Mouse (Mus musculus) stomach, embryonic 14.5 days (tissue): ENCODE data around the gene Sema6c. TPM values are rescaled to one million over a fixed set of nuclear protein-coding genes. Genes with fewer than 3 reads are reported as not detected.

Source experiments
- ATAC-seq: fragments of 200-750 bp; cut with Nextera tagmentation; 2 replicates; pipeline ENCODE4 v1.8.0; 2017; ENCODE audit warnings: low read depth, moderate TSS enrichment; ENCODE audit not compliant: insufficient number of reproducible peaks, insufficient read depth, low FRiP score
- H3K27ac ChIP-seq: fragments of 300-500 bp; sonication (generic); 2 replicates; pipeline ENCODE4 v1.5.1; 2014; ENCODE audit warnings: mild to moderate bottlenecking, low read length, moderate library complexity, mixed read lengths
- H3K27me3 ChIP-seq: fragments of 300-500 bp; sonication (generic); 2 replicates; pipeline ENCODE4 v1.6.1; 2014; ENCODE audit warnings: low read length, control low read depth, mixed read lengths; ENCODE audit not compliant: control insufficient read depth, insufficient read depth
- H3K36me3 ChIP-seq: fragments of 300-500 bp; sonication (generic); 2 replicates; pipeline ENCODE4 v1.6.1; 2014; ENCODE audit warnings: mild to moderate bottlenecking, control low read depth, low read length, moderate library complexity, mixed read lengths; ENCODE audit not compliant: control insufficient read depth, insufficient read depth
- H3K4me1 ChIP-seq: fragments of 300-500 bp; sonication (generic); 2 replicates; pipeline ENCODE4 v1.6.1; 2014; ENCODE audit warnings: low read length, control low read depth, mixed read lengths; ENCODE audit not compliant: control insufficient read depth, insufficient read depth
- H3K4me2 ChIP-seq: fragments of 300-500 bp; sonication (generic); replicated peaks from 2 replicates; pipeline ENCODE4 v1.6.1; 2014; ENCODE audit warnings: low read depth, low read length, control low read depth
- H3K4me3 ChIP-seq: fragments of 300-500 bp; sonication (generic); 2 replicates; pipeline ENCODE4 v1.5.1; 2014; ENCODE audit warnings: low read depth, low read length, control low read depth
- H3K9ac ChIP-seq: fragments of 300-500 bp; sonication (generic); replicated peaks from 2 replicates; pipeline ENCODE4 v1.6.1; 2014; ENCODE audit warnings: low read depth, mild to moderate bottlenecking, control low read depth, low read length, moderate library complexity, mixed read lengths
- H3K9me3 ChIP-seq: fragments of 300-500 bp; sonication (generic); 2 replicates; pipeline ENCODE4 v1.6.1; 2016; ENCODE audit warnings: low read depth, low read length, control low read depth; ENCODE audit not compliant: control insufficient read depth
- WGBS: fragments of 180-500 bp; shearing (Covaris S2); extraction: QIAGEN DNeasy Blood & Tissue Kit; methylation state at CpG from one replicate; pipeline ENCODE4 v1.1.7; 2014; 5-methylcytosine and 5-hydroxymethylcytosine counted together
- polyA plus RNA-seq: library from polyadenylated mRNA; unstranded; fragments of >200 nt; fragmentation: Nextera tagmentation; extraction: Ambion mirVana; gene quantifications from 2 replicates; pipeline ENCODE4 v1.2.1, GENCODE M21; 2014

The Sema6c gene
- polyA plus RNA-seq = 5.8 and 6.7 TPM in 2 replicates

GRCm38 (mm10) chr3:95159987-95160963 is at the start of gene Sema6c:
Gene Sema6c (plus strand): TSS chr3:95160457.
- no peaks in the 10 kb centered on the region for H3K9me3 ChIP-seq
- ATAC-seq = peak; percentile 95
- H3K4me1 ChIP-seq = peaks cover 28% of the 10 kb centered on the region; the same call in 1 of the 2 replicates
- H3K4me2 ChIP-seq = peak within 1 kb of the TSS; percentile 63
- H3K27ac ChIP-seq = 0 out of 2 replicates have a peak within 1 kb of the TSS, but pooled peaks have one; percentile 33
- WGBS = under 1% methylated on average over 66 of the region's 66 CpGs
- H3K36me3 ChIP-seq = no peaks in the 10 kb centered on the region
- H3K27me3 ChIP-seq = no peaks in the 10 kb centered on the region
- H3K4me3 ChIP-seq = peak within 1 kb of the TSS; percentile 79
- peak within 1 kb of the TSS; percentile 52 for H3K9ac ChIP-seq

- peaks cover 15% of the 10 kb centered on the region for H3K36me3 ChIP-seq
- peak; percentile 70 for ATAC-seq
- peak within 1 kb of the TSS; percentile 40 for H3K4me2 ChIP-seq
- no peaks in the 10 kb centered on the region for H3K9me3 ChIP-seq
- H3K4me1 ChIP-seq = 0 out of 2 replicates have a peak, but pooled peaks cover 5% of the 10 kb centered on the region
- H3K9ac ChIP-seq = peak within 1 kb of the TSS; percentile 68
- peak within 1 kb of the TSS; percentile 80 for H3K4me3 ChIP-seq
- under 1% methylated on average over 54 of the region's 54 CpGs for WGBS
- peak within 1 kb of the TSS; percentile 98 for H3K27ac ChIP-seq
- no peaks in the 10 kb centered on the region for H3K27me3 ChIP-seq
Observed at GRCm38 (mm10) chr3:95110911-95111726, 49.1 kb upstream of the Sema6c start, which contains the start of gene Vps72. Gene Vps72 (plus strand): TSS chr3:95111022.

- Histone ChIP-seq H3K4me2 (peak overlapping the region; percentile 40; the same call in 1 of the 2 replicates), H3K27ac (no peak overlapping the region), H3K4me1 (0 out of 2 replicates have a peak, but pooled peaks cover 5% of the 10 kb centered on the region), H3K9me3 (no peaks in the 10 kb centered on the region), H3K36me3 (peaks cover 16% of the 10 kb centered on the region), H3K27me3 (no peaks in the 10 kb centered on the region), H3K4me3 (no peak overlapping the region), H3K9ac (no peak overlapping the region)
- no peak for ATAC-seq
- 86% methylated on average over 1 of the region's 1 CpGs for WGBS
Observed at GRCm38 (mm10) chr3:95112760-95113159, 47.5 kb upstream of the Sema6c start.

GRCm38 (mm10) chr3:95117751-95118150 is 42.5 kb upstream of the Sema6c start:
- no peak for ATAC-seq
- Histone ChIP-seq H3K27ac (no peak overlapping the region), H3K4me1 (no peaks in the 10 kb centered on the region), H3K4me2 (no peak overlapping the region), H3K36me3 (peaks cover 59% of the 10 kb centered on the region), H3K9ac (no peak overlapping the region), H3K27me3 (no peaks in the 10 kb centered on the region), H3K4me3 (no peak overlapping the region), H3K9me3 (no peaks in the 10 kb centered on the region)
- 85% methylated on average over 2 of the region's 2 CpGs for WGBS

- Histone ChIP-seq H3K27ac (peak overlapping the region; percentile 72; the same call in 1 of the 2 replicates), H3K27me3 (no peaks in the 10 kb centered on the region), H3K4me1 (peaks cover 5% of the 10 kb centered on the region; the same call in 1 of the 2 replicates), H3K4me3 (no peak overlapping the region), H3K36me3 (peaks cover 48% of the 10 kb centered on the region), H3K9me3 (no peaks in the 10 kb centered on the region), H3K9ac (no peak overlapping the region), H3K4me2 (no peak overlapping the region)
- no peak for ATAC-seq
- WGBS = 67% methylated on average over 6 of the region's 6 CpGs
Observed at GRCm38 (mm10) chr3:95121580-95121979, 38.7 kb upstream of the Sema6c start.

- H3K4me1 ChIP-seq = peaks cover 5% of the 10 kb centered on the region; the same call in 1 of the 2 replicates
- no peak within 1 kb of the TSS for H3K4me2 ChIP-seq
- no peaks in the 10 kb centered on the region for H3K27me3 ChIP-seq
- no peaks in the 10 kb centered on the region for H3K9me3 ChIP-seq
- H3K36me3 ChIP-seq = peaks cover 33% of the 10 kb centered on the region
- ATAC-seq = peak; percentile 39; the same call in 1 of the 2 replicates
- no peak within 1 kb of the TSS for H3K4me3 ChIP-seq
- H3K27ac ChIP-seq = no peak within 1 kb of the TSS; the same call in 1 of the 2 replicates
- no peak within 1 kb of the TSS for H3K9ac ChIP-seq
- WGBS = 51% methylated on average over 6 of the region's 6 CpGs
Observed at GRCm38 (mm10) chr3:95124246-95124645, 36.0 kb upstream of the Sema6c start, which contains the start of gene Tmod4. Gene Tmod4 (plus strand): TSS chr3:95124476.

- H3K4me2 ChIP-seq = no peak overlapping the region
- H3K36me3 ChIP-seq = peaks cover 26% of the 10 kb centered on the region
- no peak overlapping the region for H3K4me3 ChIP-seq
- H3K27ac ChIP-seq = no peak overlapping the region; the same call in 1 of the 2 replicates
- no peaks in the 10 kb centered on the region for H3K9me3 ChIP-seq
- H3K27me3 ChIP-seq = no peaks in the 10 kb centered on the region
- 22% methylated on average over 5 of the region's 5 CpGs for WGBS
- H3K9ac ChIP-seq = no peak overlapping the region
- H3K4me1 ChIP-seq = peaks cover 5% of the 10 kb centered on the region; the same call in 1 of the 2 replicates
- ATAC-seq = no peak
Observed at GRCm38 (mm10) chr3:95124972-95125371, 35.3 kb upstream of the Sema6c start.

GRCm38 (mm10) chr3:95129226-95129651 is 31.0 kb upstream of the Sema6c start:
- no peak overlapping the region for H3K4me2 ChIP-seq
- H3K27ac ChIP-seq = no peak overlapping the region
- ATAC-seq = no peak
- H3K4me3 ChIP-seq = no peak overlapping the region
- no peak overlapping the region for H3K9ac ChIP-seq
- no peaks in the 10 kb centered on the region for H3K9me3 ChIP-seq
- no peaks in the 10 kb centered on the region for H3K27me3 ChIP-seq
- peaks cover 3% of the 10 kb centered on the region; the same call in 1 of the 2 replicates for H3K36me3 ChIP-seq
- H3K4me1 ChIP-seq = peaks cover 8% of the 10 kb centered on the region; the same call in 1 of the 2 replicates
- WGBS = 34% methylated on average over 6 of the region's 6 CpGs
